Mouse (Mus musculus) ES-Bruce4 (cell line): Measurements from ENCODE around the gene Tor1aip2. TPM values are rescaled to one million over a fixed set of nuclear protein-coding genes. Genes with fewer than 3 reads are reported as not detected.

Experiments used
- H3K27ac ChIP-seq: 2 replicates; pipeline ENCODE4 v1.5.1; 2012; ENCODE audit warnings: low read length, inconsistent platforms; ENCODE audit not compliant: insufficient read depth
- H3K27me3 ChIP-seq: 2 replicates; pipeline ENCODE4 v1.6.1; 2012; ENCODE audit warnings: mild to moderate bottlenecking, low read length, inconsistent platforms; ENCODE audit not compliant: control insufficient read depth, poor library complexity, insufficient read depth, severe bottlenecking
- H3K36me3 ChIP-seq: 2 replicates; pipeline ENCODE4 v1.6.1; 2012; ENCODE audit warnings: inconsistent platforms, mild to moderate bottlenecking, low read length, moderate library complexity; ENCODE audit not compliant: control insufficient read depth, poor library complexity, insufficient read depth, severe bottlenecking
- H3K4me1 ChIP-seq: one replicate; pipeline ENCODE4 v1.8.1; 2011; ENCODE audit warnings: low read length; ENCODE audit not compliant: control insufficient read depth, insufficient read depth
- H3K4me3 ChIP-seq: 2 replicates; pipeline ENCODE4 v1.5.1; 2011; ENCODE audit warnings: low read depth, mild to moderate bottlenecking, low read length
- H3K9ac ChIP-seq: 2 replicates; pipeline ENCODE4 v1.6.1; 2012; ENCODE audit warnings: low read depth, mild to moderate bottlenecking, inconsistent platforms; ENCODE audit not compliant: poor library complexity, severe bottlenecking
- H3K9me3 ChIP-seq: replicated peaks from 2 replicates; pipeline ENCODE4 v1.6.1; 2012; ENCODE audit warnings: mild to moderate bottlenecking, low read length, inconsistent platforms; ENCODE audit not compliant: control insufficient read depth, poor library complexity, insufficient read depth, severe bottlenecking
- CTCF ChIP-seq: IDR thresholded peaks from one replicate; pipeline ENCODE4 v1.8.1; 2011; ENCODE audit warnings: low read depth, low read length
- EP300 ChIP-seq: IDR thresholded peaks from 2 replicates; pipeline ENCODE4 v1.6.1; 2011; ENCODE audit warnings: low read depth, low read length; ENCODE audit not compliant: insufficient read depth
- POLR2A ChIP-seq: IDR thresholded peaks from one replicate; pipeline ENCODE4 v1.8.1; 2011; ENCODE audit warnings: low read length; ENCODE audit not compliant: insufficient read depth
- polyA plus RNA-seq: library from polyadenylated mRNA; stranded (reverse); fragments of >200 nt; gene quantifications from 2 replicates; pipeline ENCODE4 v1.2.4, GENCODE M21; 2011; ENCODE audit warnings: low read depth; ENCODE audit not compliant: missing spikeins, insufficient read depth, insufficient read length

Gene Tor1aip2
- polyA plus RNA-seq, 1 experiment = 178 TPM

DNA sequence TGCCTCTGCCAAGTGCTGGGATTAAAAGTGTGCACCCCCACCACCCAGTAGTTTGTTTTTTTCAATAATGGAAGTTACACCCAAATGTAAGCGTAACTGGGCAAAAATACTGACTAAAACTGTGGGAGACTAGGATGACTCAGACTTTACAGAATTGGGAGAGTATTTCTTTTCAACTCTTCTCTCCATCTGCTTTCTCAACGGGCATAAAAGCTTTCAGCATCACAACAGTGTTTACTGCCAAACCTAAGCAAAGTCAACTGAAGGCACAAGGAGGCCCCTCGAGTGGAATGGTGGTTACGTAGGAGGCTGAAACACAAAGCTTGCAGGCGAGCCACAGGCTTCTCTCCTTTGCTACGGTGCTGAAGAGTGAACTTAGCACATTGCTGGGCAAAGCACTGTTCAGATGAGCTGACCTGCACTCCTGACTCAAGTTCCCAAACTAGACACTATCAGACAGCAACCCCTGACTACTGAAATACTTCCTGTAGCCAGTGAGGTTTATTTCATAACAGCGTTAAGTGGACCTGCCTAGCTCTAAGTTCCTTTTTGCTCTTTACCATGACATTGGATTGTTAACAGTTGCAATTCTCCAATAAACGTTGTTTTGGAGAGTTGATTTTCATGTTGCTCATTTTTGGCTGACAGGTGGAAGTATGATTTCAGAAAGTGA is 10.2 kb upstream of the Tor1aip2 start:
- TF ChIP-seq POLR2A (no peak), EP300 (no peak), CTCF (no peak)
- Histone ChIP-seq H3K36me3 (peaks cover 2% of the 10 kb centered on the region; the same call in 1 of the 2 replicates), H3K9me3 (no peaks in the 10 kb centered on the region)

DNA sequence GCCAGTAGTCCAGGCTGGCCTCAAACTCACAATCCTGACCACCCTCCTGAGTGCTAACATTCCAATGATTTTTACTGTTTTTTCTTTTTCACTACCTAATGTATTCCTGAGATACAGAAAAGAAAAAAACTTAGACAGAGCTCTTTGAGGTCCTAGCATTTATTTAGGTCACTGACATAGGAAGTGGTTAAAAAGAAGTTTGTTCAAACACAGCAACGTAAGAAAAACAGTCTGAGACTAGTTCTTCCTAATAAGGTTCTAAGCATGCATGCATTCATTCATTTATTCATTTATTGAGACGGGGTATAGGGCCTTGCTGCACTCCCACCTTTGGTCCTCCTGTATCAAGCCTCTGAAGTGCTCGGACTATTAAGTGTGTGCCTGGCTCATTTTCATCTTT is 7.4 kb upstream of the Tor1aip2 start:
- Histone ChIP-seq H3K27ac (no peak overlapping the region), H3K4me1 (no peaks in the 10 kb centered on the region), H3K4me3 (no peak overlapping the region), H3K27me3 (no peaks in the 10 kb centered on the region), H3K9ac (no peak overlapping the region), H3K9me3 (no peaks in the 10 kb centered on the region), H3K36me3 (peaks cover 2% of the 10 kb centered on the region; the same call in 1 of the 2 replicates)
- TF ChIP-seq EP300 = no peak
- no peak for TF ChIP-seq POLR2A

More for the DNA sequence above, 10.2 kb upstream of the Tor1aip2 start:
- H3K4me3 ChIP-seq = no peak overlapping the region
- no peak overlapping the region for H3K27ac ChIP-seq
- no peaks in the 10 kb centered on the region for H3K27me3 ChIP-seq
- no peaks in the 10 kb centered on the region for H3K4me1 ChIP-seq
- no peak overlapping the region for H3K9ac ChIP-seq

DNA sequence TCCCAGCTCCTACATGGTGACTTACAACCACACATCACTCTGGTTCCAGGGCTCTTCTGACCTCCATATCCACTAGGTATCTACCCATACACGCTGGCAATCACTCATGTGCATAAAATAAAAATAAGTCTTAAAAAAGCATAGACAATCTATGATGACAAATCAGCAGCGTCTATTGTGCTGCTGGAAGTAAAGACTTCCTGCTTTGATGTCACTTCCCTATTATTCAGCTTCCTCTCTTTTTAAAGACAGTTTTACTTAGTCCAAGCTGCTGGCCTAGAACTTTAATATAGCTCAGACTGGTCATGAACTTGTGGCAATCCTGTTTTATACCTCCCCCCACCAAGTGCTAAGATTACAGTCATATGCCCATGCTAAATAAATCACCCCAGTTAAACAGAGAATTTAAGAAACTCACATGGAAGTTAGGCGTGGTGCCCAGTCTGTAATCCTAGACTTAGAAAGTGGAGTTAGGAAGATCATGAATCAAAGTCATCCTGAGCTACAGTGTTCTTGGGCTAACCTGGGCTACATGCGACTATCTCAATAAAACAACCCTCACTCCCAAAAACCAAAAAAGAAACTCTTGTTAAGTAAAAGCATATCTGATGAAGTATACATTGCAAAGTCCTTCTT is 6.7 kb upstream of the Tor1aip2 start:
- TF ChIP-seq CTCF (no peak), POLR2A (no peak), EP300 (no peak)
- Histone ChIP-seq H3K9me3 (no peaks in the 10 kb centered on the region), H3K36me3 (peaks cover 2% of the 10 kb centered on the region; the same call in 1 of the 2 replicates), H3K9ac (no peak overlapping the region), H3K4me3 (no peak overlapping the region), H3K4me1 (no peaks in the 10 kb centered on the region), H3K27me3 (no peaks in the 10 kb centered on the region), H3K27ac (no peak overlapping the region)

DNA sequence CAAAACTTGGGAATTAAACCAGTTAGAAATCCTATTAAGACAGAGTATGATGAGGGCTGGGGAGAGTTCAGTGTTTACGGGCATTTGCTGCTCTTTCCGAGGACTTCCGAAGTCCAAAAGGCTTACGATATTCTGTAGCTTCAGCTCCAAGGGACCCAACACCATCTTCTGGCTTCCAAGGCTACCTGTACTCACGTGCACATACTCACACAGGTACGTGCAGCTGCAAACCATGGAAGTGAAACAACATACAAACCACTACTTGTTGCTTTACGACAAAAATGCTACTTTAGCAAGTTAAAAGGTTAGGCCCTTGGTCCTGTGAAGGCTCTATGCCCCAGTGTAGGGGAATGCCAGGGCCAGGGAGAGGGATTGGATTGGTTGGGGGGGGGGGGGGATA is 1.3 kb upstream of the Tor1aip2 start:
- no peaks in the 10 kb centered on the region for H3K36me3 ChIP-seq
- H3K4me1 ChIP-seq = no peaks in the 10 kb centered on the region
- no peaks in the 10 kb centered on the region for H3K27me3 ChIP-seq
- H3K9ac ChIP-seq = no peak overlapping the region
- no peaks in the 10 kb centered on the region for H3K9me3 ChIP-seq
- H3K27ac ChIP-seq = no peak overlapping the region
- no peak for TF ChIP-seq EP300
- TF ChIP-seq POLR2A = no peak
- no peak for TF ChIP-seq CTCF
- H3K4me3 ChIP-seq = no peak overlapping the region

DNA sequence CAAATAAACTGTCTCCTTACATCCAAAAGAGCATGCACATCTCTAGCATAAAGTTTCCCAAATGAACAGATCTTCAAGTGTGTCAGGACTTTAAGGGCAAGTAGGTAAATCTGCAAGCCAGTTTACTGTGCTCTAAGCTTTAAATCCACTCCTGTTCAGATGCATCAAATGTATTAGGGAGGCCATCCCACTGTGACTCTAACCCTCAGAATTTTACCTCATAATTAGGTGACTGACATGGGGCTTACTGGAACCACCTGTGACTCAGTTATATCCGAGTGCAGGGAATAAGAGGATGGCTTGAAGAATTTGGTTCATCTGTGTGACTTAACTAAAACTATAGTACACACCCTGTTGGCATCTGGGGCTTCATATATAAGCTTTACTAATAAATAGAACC is 542 bp upstream of the Tor1aip2 start:
- no peak overlapping the region for H3K27ac ChIP-seq
- TF ChIP-seq CTCF = no peak
- TF ChIP-seq EP300 = no peak
- TF ChIP-seq POLR2A = no peak
- no peaks in the 10 kb centered on the region for H3K4me1 ChIP-seq

DNA sequence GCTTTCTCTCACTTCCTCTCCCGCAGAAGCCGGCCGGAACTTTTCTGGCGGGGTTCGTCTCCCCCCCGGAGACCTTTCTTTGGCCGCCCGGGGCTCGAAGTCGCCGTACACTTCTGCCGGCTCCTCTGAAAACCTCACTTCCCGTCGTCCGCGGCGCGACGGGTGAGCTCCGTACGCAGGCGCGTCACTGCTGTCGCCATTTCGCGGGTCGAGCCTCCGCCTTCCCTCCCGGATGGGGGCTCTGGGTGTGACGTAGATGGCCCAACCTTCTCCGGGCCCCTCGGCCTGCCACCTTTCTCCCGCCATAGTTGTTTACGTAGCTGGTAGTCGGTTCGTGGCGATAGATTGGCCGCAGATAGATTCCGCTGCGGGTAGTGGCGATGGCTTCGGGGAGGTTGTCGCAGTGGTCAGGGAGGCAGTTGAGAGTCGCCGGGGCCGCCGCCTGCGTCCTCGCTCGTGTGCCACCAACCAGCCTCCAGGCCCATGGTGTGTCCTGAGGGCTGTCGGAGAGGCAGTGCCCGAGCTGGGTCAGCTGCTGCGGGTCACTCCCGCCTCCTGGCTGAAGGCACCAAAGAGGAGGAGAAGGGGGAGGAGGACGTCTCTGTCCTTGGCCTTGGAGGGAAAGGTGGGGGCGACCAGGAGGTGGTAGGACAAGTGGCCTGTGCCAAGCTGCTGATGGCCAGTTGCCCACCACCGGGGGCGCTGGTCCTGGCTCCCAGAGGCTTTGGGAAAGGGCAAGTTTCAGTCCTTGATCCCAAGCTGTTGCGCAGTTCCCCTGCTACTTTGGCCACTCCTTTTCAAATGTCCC is 931 bp downstream of the Tor1aip2 start, which contains the start of gene Tor1aip1:
Tor1aip1 (minus strand) TSS at position 551 of the 808 bp plus-strand sequence.
- Histone ChIP-seq H3K4me1 (no peaks in the 10 kb centered on the region), H3K36me3 (no peaks in the 10 kb centered on the region), H3K9me3 (no peaks in the 10 kb centered on the region), H3K27ac (peak within 1 kb of the TSS; percentile 77), H3K4me3 (peak within 1 kb of the TSS; percentile 89), H3K9ac (peak within 1 kb of the TSS; percentile 80), H3K27me3 (no peaks in the 10 kb centered on the region)
- TF ChIP-seq CTCF = peak; percentile 52
- peak; percentile 41 for TF ChIP-seq POLR2A
- TF ChIP-seq EP300 = 0 out of 2 replicates have a peak, but pooled peaks have one; percentile 6

More for the DNA sequence above, 542 bp upstream of the Tor1aip2 start:
- Histone ChIP-seq H3K27me3 (no peaks in the 10 kb centered on the region), H3K9me3 (no peaks in the 10 kb centered on the region), H3K9ac (peak overlapping the region; percentile 80), H3K4me3 (no peak overlapping the region), H3K36me3 (no peaks in the 10 kb centered on the region)
